Mouse (Mus musculus) cerebellum, postnatal 25 days (tissue): Measurements from ENCODE around the gene Nos1ap.

Experiments used
- DNase-seq, 2 experiments: peaks; one replicate each; pipeline ENCODE4 v3.0.0; 2021; ENCODE audit warnings: mixed read lengths in 2 of 2

Nos1ap gene

GRCm38 (mm10) chr1:170589219-170590040 is at the start of gene Nos1ap:
Gene Nos1ap, minus strand, starts transcription at chr1:170589861.
- DNase-seq: peak; percentile 92 to 93

GRCm38 (mm10) chr1:170638941-170639340 is 49.3 kb upstream of the Nos1ap start:
- no peak for DNase-seq

- no peak for DNase-seq
Measured at GRCm38 (mm10) chr1:170632856-170633255, 43.2 kb upstream of the Nos1ap start.

DNA sequence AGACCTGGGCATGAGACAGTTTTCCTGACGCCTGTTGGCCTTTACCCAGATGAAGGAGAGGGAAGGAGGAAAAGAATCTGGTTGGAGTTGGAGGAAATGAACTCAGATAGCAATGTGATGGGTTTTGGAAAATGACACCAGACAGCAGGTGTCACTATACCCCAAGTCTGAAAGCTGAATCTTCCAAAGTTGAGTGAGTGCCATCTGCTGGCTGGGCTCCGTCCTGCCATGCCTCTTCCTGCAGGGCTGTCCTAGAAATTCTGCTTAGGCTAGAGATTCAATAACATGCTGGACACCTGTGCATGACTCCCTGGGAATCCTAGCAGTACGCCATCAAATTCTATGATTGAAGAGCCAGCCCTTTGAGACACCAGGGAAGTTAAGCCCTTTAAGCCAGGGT is 42.7 kb upstream of the Nos1ap start:
- peak; percentile 84 to 90 for DNase-seq

GRCm38 (mm10) chr1:170631571-170631970 is 41.9 kb upstream of the Nos1ap start:
- no peak for DNase-seq

GRCm38 (mm10) chr1:170630489-170630888 is 40.8 kb upstream of the Nos1ap start:
- DNase-seq: no peak

GRCm38 (mm10) chr1:170623432-170623831 is 33.8 kb upstream of the Nos1ap start:
- no peak for DNase-seq

DNA sequence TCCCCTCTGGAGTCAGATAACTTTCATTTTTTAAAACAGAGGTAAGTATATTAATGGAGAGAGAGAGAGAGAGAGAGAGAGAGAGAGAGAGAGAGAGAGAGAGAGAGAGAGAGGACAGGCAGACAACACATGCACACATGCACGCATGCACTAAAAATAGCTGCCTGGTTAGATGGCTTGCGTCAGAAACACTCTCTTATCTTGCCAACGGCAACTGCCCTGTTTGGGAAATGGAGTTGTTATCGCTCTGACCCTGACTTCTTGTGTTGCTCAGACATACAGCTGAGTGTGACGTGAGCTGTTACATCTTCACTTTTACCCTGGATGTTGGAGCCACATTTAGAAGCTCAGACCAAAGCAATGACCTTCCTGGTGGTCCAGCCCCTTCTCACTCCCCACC is 33.3 kb upstream of the Nos1ap start:
- no peak for DNase-seq

DNA sequence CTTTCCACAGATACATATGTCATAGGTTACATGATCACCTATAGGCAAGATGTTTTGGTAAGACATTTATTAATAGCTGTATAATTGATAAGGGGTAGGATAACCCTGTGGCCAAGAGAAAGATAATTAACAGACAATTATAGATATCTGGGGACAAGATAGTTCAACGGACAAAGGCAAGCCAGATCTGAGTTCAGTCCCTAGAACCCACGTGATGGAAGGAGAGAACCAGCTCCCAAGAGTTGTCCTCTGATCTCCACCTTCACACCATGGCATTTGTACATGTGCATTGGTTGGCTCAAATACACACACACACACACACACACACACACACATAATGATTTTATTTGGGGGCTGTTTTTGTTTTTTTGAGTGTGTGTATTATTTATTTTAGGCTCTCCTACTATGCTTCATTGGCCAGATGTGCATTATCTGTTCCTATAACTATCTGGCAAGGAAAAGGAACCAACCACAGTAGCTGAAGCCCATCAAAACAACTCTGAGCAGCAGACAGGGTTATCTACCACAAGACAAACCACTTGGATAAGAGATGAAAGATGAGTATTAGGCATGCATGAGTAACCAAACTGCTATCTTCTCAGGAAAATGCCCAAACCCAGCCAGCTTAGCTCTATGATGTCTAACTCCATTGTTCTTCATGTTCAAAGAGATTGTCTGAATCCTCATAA is 30.2 kb upstream of the Nos1ap start:
- DNase-seq: no peak

DNA sequence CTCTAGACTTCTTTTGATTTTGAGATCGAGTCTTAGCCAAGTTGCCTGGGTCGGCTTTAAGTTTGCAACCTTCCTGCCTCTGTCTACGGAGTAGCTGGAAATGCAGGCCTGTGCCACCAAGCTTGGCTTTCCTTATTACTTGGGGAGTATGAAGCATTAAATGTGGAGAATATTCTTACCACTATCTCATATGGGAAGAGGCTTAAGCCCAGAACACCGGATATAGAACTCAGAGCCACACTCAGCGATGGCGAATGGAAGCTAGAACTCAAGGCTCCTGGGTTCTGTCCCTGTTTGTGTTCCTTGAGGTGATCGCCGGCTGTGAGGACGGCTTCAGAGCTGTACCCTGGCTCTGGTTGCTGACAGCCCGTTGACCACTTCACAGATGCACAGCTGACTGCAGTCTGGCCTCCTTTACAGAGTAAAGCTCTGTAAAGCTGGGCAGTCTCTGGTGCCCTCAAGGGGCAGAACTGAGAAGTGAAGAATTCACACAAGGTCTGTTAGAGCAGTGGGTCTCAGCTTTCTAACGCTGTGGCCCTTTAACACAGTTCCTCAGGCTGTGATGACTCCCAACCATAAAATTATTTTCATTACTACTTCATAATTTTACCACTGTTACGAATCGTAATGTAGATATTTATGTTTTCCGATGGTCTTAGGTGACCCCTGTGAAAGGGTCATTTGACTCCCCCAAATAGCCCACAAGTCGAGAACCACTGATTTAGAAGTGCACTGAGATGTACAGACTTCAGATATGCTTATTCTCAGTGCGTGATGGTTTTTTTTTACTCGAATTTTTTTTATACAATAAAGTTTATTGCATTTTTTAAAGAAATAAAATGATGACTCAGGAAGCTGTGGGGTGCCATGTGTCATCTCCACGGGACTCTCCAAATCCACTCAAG is 23.6 kb upstream of the Nos1ap start:
- peak; percentile 77 to 85 for DNase-seq

- DNase-seq: no peak
Measured at GRCm38 (mm10) chr1:170611631-170612030, 22.0 kb upstream of the Nos1ap start.

DNA sequence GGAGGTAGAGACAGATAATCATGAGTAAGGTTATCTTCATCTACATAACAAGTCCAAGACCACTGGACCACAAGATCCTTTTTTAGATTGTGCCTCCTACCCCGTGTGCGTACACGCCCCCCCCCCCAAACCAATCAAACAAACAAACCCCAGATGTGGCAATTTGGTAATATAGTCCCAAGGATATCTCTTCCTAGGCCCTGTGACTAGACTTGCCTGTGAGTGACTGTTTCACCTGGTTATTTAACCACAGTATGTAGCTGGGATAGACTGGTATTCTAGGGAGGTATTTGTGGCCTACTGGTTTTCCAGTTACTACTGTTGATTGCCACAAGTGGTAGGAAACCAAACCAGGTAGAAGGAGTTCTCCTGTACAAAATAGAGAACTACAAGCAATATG is 21.0 kb upstream of the Nos1ap start:
- DNase-seq: no peak

- no peak for DNase-seq
Measured at GRCm38 (mm10) chr1:170610289-170610688, 20.6 kb upstream of the Nos1ap start.

DNA sequence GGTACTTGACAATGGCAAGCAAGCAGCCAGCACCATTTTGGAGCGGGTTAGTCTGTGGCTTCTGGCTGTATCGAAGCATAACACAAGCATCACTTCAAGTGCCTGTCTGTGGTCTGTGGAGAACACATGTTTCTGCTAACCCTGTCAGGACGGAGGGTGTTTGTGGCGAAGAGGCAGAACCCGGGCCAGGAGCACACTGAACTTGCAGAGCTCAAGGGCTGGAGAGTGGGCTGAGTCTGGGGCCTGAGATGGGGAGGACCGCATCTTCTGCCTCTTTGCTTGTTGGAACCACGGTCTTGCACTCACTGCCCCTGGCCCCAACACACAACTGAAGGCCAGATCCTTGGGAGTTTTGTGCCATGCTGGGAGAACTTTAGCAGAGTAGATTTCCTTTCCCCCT is 20.2 kb upstream of the Nos1ap start:
- no peak for DNase-seq

GRCm38 (mm10) chr1:170608461-170609071 is 18.9 kb upstream of the Nos1ap start:
- no peak for DNase-seq

GRCm38 (mm10) chr1:170607231-170607917 is 17.7 kb upstream of the Nos1ap start:
- DNase-seq: no peak

- no peak for DNase-seq
Measured at GRCm38 (mm10) chr1:170605228-170606001, 15.8 kb upstream of the Nos1ap start.

GRCm38 (mm10) chr1:170594575-170594974 is 4.9 kb upstream of the Nos1ap start:
- no peak for DNase-seq

DNA sequence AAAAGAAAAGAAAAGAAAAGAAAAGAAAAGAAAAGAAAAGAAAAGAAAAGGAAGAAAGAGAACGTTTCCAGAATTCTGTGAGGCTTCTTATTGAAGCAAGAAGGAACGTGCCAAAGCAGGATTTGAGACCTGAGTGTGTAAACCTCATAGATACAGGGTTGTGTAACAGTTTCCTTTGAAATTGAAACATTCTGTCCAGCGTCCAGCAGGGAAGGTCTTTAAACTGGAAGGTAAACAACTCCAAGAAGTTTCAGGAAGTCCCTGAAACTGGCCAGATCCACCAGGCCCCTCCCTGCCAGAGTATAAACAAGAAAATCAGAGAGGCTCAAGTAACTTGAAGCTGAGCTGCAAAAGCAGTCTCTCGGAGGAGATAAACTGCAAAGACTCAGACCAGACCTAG is 870 bp upstream of the Nos1ap start:
- no peak for DNase-seq

DNA sequence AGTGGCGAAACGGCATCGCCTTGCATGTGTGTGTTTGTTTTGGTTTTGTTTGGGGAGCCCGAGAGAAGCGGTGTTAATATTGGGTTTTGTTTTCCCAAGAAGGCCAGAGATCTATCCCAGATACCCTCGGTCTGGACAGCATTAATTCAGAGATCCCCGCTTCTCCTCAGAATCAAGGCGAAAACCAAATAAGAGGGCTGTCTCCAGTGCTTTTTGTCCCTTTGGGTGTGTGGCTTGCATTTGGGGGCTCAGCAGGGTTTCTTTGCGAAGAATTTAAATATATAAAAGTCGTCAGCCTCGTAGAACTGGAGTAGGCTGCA is 340 bp upstream of the Nos1ap start:
- DNase-seq: no peak

GRCm38 (mm10) chr1:170588879-170589218 is 812 bp downstream of the Nos1ap start:
- DNase-seq: peak in 1 of 2 experiments; percentile 62

DNA sequence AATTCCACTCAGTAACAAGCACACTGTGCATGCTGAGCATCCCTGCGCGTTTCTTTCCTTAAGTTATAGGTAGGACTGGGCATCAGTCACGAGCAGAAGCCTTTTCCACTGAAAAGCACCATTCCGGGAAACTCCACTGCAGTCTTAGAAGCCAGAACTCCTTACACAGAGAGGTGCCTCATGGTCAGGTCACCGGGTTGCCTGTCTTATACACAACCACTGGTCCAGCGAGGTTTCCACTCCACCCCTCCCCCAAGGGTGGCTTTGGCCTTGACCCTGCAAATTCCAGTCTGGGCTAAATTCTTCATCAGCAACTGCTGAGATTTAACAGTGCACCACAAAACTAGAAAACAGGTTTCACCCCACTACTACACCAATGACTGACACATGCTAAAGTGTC is 1.3 kb downstream of the Nos1ap start:
- peak; percentile 33 to 36 for DNase-seq
